Mouse (Mus musculus): Measurements from ENCODE around the gene Spink4.
"Not testable (repeated sequence)": the region's sequence is repeated elsewhere in the genome, so short reads cannot be mapped to it uniquely, and the experiment has no call there.

Gene Spink4

GRCm38 (mm10) chr4:40906298-40906697 is 13.6 kb upstream of the Spink4 start:
- DNase-seq = no peak

GRCm38 (mm10) chr4:40908261-40908969 is 11.4 kb upstream of the Spink4 start:
- DNase-seq = no peak

DNA sequence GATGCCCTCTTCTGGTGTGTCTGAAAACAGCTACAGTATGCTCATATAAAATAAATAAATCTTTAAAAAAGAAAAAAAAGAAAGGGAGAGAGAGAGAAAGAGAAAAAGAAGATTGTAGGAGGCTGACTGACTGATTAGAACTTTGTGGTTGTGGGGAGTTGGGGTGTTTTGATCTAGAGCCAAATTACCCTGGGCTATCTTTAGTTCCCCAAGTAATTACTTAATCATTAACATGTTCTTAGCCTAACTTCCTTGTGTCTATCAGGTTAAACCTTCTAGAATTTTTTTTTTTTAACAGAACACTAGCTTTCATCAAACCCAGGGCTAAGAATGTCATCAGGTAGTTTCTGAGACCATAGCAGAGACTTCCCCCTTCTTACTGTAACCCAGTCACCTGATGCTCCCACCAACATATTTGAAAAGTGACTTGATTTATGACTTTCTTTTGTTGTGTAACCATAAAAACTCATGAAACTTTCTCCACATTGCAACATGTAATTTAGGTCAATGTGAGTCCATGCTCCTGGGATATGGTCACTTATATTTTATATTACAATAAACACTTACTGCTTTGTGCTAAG is 5.5 kb upstream of the Spink4 start:
- no peak for DNase-seq

- DNase-seq = no peak
Measured at GRCm38 (mm10) chr4:40915947-40916346, 3.9 kb upstream of the Spink4 start.

DNA sequence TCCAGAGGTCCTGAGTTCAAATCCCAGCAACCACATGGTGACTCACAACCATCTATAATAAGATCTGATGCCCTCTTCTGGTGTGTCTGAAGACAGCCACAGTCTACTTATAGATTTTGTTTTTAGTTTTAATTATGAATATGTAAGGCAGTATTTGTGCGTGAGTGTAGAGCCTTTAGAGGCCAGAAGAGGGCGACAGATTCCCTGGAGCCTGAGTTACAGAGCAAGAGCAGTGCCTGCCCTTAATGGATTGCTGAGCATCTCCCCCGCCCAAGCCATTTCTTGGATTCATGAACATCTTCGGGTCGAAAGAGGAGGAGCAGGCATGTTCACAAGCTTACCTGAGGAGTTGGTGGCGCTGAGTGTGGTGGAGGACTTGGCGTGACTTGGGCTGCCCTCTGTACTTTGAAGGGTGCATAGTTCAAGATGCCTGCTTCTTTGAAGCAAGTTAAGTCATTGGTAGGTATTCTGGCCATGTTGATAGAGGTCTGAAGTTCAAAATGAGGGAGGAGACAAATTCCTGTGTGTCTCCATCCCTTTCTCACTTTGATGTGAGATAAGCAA is 3.2 kb upstream of the Spink4 start:
- no peak for DNase-seq

DNA sequence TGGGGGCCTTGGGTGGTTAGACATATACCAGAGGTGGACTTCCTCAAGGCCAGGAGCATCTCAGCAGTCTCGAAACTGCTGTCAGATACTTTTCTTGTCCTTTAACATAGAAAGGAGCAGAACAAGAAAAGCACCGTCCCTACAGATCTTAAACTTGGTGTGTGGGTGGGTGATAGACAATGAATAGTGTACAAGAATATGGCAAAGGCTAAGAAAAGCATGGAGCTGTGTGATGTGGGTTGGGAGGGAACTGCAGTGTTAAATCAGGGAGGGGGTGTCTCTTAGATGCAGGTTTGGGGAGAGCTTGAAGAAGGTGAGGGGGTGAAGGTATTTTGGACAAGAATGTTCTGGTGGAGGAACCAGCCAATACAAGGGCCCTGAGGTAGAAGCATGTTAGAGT is 724 bp downstream of the Spink4 start:
- no peak for DNase-seq

DNA sequence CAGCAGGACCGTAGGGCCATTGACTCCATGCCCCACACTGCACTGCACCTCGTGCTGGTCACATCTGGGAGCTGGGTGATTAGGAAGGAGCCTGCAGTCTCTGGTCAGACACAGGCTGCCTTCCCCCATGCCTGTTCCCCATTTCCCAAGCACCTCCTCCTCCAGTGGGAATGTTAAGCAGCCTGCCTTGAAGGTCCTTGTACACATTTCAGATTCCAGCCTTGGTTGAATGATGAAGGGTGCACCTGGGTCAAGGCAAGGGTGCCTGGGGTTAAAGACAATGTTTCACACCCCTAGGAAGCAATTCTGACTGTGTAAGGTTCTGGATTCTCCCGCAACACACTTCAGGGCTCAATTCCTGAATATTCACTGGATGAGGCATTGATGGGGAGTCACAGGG is 1.4 kb downstream of the Spink4 start:
- DNase-seq = no peak

GRCm38 (mm10) chr4:40923087-40923651 is 3.3 kb downstream of the Spink4 start:
- DNase-seq = no peak

DNA sequence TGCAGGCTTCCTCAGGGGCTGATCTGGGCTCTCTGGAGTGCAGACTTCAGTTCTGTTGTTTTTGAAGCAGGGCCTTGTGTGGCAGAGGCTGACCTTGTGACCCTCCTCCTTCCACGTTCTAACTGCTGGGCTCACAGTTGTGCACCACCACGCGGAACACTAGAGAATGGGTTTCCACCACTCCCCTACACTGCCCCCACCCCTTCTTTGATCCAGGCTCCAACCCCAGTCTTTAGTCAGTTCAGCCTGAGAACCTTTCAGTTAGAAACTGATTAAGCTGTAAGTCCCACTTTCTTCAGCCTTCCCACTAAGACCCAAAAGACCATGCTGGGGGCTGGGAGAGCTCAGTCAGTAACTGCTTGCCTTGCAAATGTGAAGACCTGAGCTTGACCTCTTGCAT is 5.7 kb downstream of the Spink4 start:
- no peak for DNase-seq

GRCm38 (mm10) chr4:40929046-40929445 is 9.2 kb downstream of the Spink4 start:
- no peak for DNase-seq

DNA sequence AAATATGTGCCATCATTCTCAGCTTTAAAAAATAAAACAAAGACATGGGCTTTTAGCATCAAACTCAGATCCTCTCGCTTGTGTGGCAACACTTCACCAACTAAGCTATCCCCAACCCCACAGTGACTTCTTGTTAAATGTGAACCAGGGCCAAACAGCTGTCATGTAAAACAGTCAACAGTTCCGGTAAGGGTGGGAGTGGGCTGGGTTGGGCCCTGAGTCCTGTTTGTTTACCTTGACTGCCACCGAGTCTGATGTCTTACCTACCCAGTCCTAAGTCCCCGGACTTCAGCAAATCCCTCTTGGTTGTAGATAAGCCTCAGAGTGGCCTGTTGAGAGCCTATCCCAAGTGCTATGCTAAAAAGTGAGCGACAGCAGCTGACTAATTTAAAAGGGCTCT is 13.8 kb downstream of the Spink4 start:
- DNase-seq = no peak

- not testable (repeated sequence) for DNase-seq
Measured at GRCm38 (mm10) chr4:40934369-40934768, 14.5 kb downstream of the Spink4 start.

DNA sequence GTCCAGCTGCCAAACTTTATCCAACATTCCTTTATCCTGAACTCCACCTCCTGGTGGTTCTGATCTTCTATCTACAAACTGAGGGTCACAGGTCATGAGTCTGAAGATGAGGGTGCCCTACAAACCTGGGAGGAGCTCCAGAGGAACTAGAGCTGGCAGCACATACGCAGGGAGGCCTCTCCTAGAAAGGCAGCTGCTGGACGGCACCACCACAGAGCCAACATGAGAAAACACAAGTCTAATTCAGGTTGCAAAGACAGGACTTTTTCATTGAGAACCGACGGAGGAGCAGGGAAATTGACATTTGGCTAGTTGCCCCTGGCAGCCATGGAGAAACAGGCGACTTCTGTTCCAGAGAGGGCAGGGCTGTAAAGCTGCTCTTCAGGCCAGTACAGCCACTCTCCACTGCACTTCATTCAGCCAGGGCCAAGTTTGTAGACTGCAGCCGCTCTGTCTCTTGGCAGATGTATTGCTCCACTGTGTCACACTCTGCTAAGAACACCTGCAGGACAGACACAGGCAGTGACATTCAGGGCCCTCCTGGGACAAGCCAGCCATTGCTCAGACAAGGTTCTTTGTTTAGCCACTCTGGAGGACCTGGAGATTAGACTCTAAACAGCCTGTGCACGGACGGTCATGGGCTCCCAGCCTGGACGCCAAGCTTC is 16.5 kb downstream of the Spink4 start:
- peak; percentile 98 for DNase-seq

DNA sequence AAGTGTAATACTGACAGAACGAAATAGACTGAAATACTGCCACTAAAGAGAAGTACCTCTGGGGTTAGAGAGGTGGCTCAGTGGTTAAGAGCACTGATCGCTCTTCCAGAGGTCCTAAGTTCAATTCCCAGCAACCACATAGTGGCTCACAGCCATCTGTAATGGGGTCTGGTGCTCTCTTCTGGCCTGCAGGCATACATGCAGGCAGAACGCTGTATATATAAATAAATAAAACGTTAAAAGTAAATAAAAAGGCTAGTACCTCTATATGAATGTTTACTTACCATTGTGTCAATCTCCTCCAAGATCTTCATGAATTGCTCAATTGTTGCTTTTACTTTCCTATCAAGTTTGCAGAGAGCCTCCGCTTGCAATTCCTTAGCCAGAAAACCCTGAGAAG is 18.9 kb downstream of the Spink4 start:
- DNase-seq = no peak

DNA sequence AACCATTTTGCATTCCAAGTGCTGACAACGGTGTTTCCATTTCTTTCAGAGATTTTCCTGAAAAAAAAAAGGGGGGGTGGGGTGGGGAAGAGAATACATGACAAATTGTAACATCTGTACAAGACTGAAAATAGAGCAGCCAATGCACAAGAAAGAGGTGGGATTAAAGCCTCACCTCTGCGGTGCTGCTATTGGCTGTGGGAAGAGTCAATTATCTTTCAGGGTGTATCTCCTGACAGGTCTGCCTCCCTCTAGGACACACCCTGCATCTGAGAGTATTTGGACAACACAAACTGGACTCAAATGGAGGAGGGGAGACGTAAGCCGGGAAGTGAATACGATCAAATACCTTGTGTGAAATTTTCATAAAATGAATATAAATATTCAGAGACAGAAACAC is 23.8 kb downstream of the Spink4 start:
- DNase-seq = no peak

GRCm38 (mm10) chr4:40946516-40947121 is 26.8 kb downstream of the Spink4 start:
- no peak for DNase-seq

DNA sequence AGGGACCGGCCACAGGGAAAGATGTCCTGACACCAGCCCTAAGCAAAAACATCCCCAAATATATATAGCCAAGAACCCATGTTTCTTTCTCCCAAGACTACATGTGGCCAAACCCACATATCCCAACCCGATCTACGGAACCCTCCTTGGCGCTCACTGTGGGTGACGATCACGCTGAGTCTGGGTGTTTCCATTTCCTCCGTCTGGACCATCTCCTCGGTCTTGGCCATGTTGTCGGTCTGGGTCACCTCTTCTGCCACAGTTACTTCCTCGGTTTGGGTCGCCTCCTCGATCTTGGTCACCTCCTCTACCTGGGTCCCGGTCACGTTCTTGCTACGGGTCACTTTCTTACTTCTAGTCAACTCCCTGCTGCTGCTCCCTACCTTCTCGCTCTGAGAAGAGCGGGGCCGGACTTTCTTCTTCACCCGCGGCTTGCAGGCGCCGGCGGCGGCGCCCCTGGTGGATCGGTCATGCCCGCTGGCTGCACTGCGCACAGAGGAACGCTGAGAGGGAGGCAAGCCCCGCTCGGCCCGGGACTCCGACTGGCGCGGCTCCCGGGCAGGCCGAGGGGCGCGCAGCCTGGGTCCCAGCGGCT is 27.8 kb downstream of the Spink4 start:
- no peak for DNase-seq

DNA sequence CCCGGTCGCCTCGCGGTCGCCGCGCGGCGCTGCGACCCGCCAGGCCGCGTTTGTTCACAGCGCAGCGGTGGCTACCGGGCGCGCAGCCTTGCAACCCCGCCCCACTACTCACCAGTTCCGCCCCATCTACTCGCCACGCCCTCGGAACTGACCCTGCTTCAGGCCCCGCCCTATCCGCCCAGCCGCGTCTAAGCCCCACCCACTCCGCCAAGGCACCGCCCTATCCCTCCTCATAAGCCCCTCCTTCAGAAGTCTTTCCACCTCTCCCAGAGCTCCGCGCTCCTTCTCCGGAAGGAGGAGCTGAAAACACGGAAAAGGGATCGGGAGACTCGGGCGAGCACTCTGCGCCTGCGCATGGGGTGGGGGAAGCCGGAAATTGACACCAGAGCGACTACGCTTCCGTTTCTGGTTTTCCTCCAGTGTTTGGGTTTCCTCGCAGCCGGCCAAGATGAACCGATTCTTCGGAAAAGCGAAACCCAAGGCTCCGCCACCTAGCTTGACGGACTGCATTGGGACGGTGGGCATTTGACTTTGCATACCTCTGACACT is 28.4 kb downstream of the Spink4 start, which contains the start of the genes Bag1 and Chmp5:
Gene Bag1 (minus strand): TSS at position 135 of the 549 bp plus-strand sequence.
Gene Chmp5 (plus strand): TSS at position 248 of the 549 bp plus-strand sequence.
- DNase-seq = peak; percentile 100

GRCm38 (mm10) chr4:40953521-40953920 is 33.7 kb downstream of the Spink4 start:
- DNase-seq = no peak

DNA sequence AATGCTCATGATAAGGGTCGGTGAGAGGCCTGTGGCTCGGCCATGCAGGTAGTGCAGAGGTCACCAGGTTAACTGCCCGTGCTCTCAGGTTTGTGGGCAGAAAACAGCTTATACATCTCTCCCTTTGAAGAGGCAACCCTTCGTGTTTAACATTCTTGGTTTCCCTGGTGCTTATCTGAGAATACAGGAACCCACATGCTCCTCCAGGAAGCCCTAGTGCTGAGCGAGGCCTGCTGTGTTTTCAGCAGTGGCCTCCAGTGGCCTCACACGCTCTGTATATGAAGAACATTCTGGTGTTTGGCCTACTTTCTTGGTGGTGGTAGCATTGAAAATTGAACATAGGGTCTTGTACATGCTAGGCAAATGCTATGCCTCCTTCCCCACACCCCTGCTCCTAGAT is 36.1 kb downstream of the Spink4 start:
- DNase-seq = peak; percentile 65

DNA sequence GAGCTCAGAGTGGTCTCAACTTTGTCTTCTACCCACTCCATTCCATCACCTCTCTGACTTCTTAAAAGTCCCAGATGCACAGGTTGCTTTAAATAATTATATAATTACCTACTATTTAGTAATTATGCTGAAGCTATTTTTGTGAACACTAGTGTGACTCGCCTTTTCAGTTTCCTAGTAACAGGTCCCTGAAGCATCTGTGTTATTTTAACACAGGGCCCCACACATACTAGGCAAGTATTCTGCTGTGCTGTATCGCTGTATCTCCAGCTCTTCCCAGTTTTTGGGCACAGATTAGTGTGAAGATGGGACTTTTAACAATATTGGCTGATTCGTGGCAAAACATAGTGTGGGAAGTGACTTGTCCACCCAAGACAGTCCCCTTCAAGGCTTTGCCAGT is 43.7 kb downstream of the Spink4 start:
- DNase-seq = no peak

DNA sequence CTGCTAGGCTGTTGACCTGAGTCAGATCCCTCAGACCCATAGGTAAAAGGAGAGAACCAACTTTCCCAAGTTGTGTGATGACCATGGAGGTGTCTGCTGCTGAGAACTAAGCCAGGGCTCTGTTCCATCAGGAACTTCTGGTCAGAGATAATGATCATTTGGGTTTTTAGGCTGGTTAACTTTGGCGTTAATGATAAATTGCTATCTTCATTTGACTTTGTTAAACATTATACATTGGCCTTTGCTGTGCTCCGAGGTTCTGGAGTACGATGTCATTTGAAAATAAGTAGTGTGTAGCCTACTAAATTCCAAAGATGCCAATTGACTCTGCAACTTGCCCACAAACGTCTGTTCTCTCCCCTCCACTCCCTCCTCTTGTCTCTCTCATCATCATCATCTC is 49.3 kb downstream of the Spink4 start:
- no peak for DNase-seq

Measured in heart, adult 11 months (tissue).